Comparison of ENCODE assay signal across 12 mouse cellular contexts in the genomic region with DNA sequence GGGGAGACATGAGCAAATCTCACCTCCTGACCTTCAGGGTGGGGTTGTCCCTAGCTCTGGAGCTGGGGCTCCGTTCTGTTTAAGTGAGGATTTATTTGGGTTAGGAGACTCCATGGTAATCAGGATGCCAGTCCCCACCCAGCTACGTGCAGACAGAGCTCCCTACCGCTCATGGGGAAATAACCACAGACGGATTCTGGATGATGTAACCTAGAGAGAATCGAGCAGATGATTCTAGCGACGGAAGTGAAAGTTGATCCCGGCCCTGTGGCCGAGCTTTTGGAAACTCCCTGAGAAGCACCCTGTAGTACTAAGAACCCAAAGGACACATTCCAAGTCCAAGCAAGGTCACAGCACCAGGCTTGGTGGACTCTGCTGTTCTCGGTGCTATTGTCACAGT. TPM values are rescaled to one million over a fixed set of nuclear protein-coding genes. Genes with fewer than 3 reads are reported as not detected.
DNase-seq lines count a peak whose midpoint lies in the region; ATAC-seq and TF ChIP-seq lines count a peak whose summit lies in the region.
"Had no signal": no experiment of that assay in that cellular context is flagged by ENCODE, and none has a peak within 500 bp of the region (broad histone marks: within the 10 kb centered on the region; RNA-seq: fewer than 3 reads in every experiment).

No protein-coding gene starts in this region.

- H3K9me3 ChIP-seq in kidney, embryonic 15.5 days (replicated peaks): no peaks in the 10 kb centered on the region
- H3K9me3 ChIP-seq in CH12.LX (replicated peaks; ENCODE audit: low read length): no peaks in the 10 kb centered on the region
- H3K9me3 ChIP-seq: liver, embryonic 12.5 days; neural tube, embryonic 12.5 days had no signal

- no peaks in the 10 kb centered on the region for H3K27me3 ChIP-seq in kidney, adult 2 months (replicated peaks; ENCODE audit: control insufficient read depth, insufficient read depth, low read length)
- H3K27me3 ChIP-seq in kidney, embryonic 15.5 days: no peaks in the 10 kb centered on the region
- H3K27me3 ChIP-seq in CH12.LX (replicated peaks): no peaks in the 10 kb centered on the region
- H3K27me3 ChIP-seq: liver, embryonic 12.5 days; neural tube, embryonic 12.5 days had no signal

- 0 out of 2 replicates have a peak overlapping the region, but pooled peaks have one; percentile 3 for H3K27ac ChIP-seq in kidney, adult 2 months (ENCODE audit: insufficient read depth, low read depth, low read length)
- no peak overlapping the region for H3K27ac ChIP-seq in kidney, embryonic 15.5 days
- peak overlapping the region; percentile 90 for H3K27ac ChIP-seq in CH12.LX (ENCODE audit: insufficient read depth, low read depth)
- peak overlapping the region; percentile 28; the same call in 1 of the 2 replicates for H3K27ac ChIP-seq in cortical plate, adult 2 months (ENCODE audit: insufficient read depth, low read length)
- H3K27ac ChIP-seq: liver, embryonic 12.5 days; neural tube, embryonic 12.5 days had no signal

- no peak overlapping the region for H3K4me2 ChIP-seq in kidney, embryonic 15.5 days
- H3K4me2 ChIP-seq in CH12.LX (ENCODE audit: insufficient read depth, low read depth, poor library complexity, severe bottlenecking): peak overlapping the region; percentile 61
- H3K4me2 ChIP-seq: liver, embryonic 12.5 days; neural tube, embryonic 12.5 days had no signal

- 48% methylated on average over 10 of the region's 10 CpGs for WGBS in kidney, adult 2 months
- WGBS in kidney, embryonic 15.5 days: 64% methylated on average over 10 of the region's 10 CpGs

- dilution Hi-C loops in CH12.LX (cut with MboI; ENCODE audit: extremely low pct_ligation_motif_present, extremely low pct_unique_long_range_greater_than_20kb, low sequenced_read_pairs): no loop called here

- no peak for TF ChIP-seq POLR2A in kidney, adult 2 months (IDR thresholded peaks at IDR 0.05; ENCODE audit: low read depth, low read length)
- TF ChIP-seq POLR2A in CH12.LX (IDR thresholded peaks at IDR 0.05; ENCODE audit: low read depth, low read length): no peak
- no peak for TF ChIP-seq POLR2A in cortical plate, adult 2 months (IDR thresholded peaks at IDR 0.05; ENCODE audit: extremely low read depth, insufficient read depth, low read length)

- TF ChIP-seq EP300 in CH12.LX (IDR thresholded peaks at IDR 0.05; ENCODE audit: low read length): peak; percentile 95

- DNase-seq in kidney, adult 2 months: peak; percentile 30
- DNase-seq in CH12.LX (ENCODE audit: extremely low read depth): peak; percentile 92
- peak; percentile 41 for DNase-seq in lung, postnatal 25 days (ENCODE audit: low spot score)
- DNase-seq in right cerebral cortex, adult 2 months (ENCODE audit: low spot score in 2 of 2): no peak
- DNase-seq in cerebellum, adult 11-12 months: no peak

- no peaks in the 10 kb centered on the region for H3K79me2 ChIP-seq in CH12.LX (replicated peaks; ENCODE audit: control insufficient read depth, extremely low read depth, insufficient read depth, poor library complexity, severe bottlenecking)

- no peaks in the 10 kb centered on the region for H3K4me1 ChIP-seq in kidney, adult 2 months (ENCODE audit: control insufficient read depth, insufficient read depth, low read length)
- H3K4me1 ChIP-seq in kidney, embryonic 15.5 days: no peaks in the 10 kb centered on the region
- H3K4me1 ChIP-seq in CH12.LX (ENCODE audit: control insufficient read depth in 1 of 2, insufficient read depth in 2 of 2): peaks cover 35 to 72% of the 10 kb centered on the region in 2 experiments
- H3K4me1 ChIP-seq in cortical plate, adult 2 months (ENCODE audit: control insufficient read depth, insufficient read depth, low read length): no peaks in the 10 kb centered on the region
- H3K4me1 ChIP-seq: liver, embryonic 12.5 days; neural tube, embryonic 12.5 days had no signal

- no peak overlapping the region for H3K4me3 ChIP-seq in kidney, adult 2 months (ENCODE audit: insufficient read depth, low read depth, low read length)
- H3K4me3 ChIP-seq in kidney, embryonic 15.5 days (replicated peaks): no peak overlapping the region
- peak overlapping the region in 1 of 3 experiments; percentile 22 for H3K4me3 ChIP-seq in CH12.LX (replicated peaks in 1 of 3; ENCODE audit: low read depth in 2 of 3, low read length in 2 of 3, poor library complexity in 1 of 3)
- H3K4me3 ChIP-seq in cortical plate, adult 2 months (ENCODE audit: insufficient read depth, low read length): no peak overlapping the region
- H3K4me3 ChIP-seq: erythroblast, embryonic 14.5 days; liver, embryonic 12.5 days; neural tube, embryonic 12.5 days had no signal

- no peak for TF ChIP-seq CTCF in kidney, adult 2 months (conservative IDR thresholded peaks at IDR 0.05; ENCODE audit: insufficient read depth, insufficient read length, low read depth, low read length)
- TF ChIP-seq CTCF in CH12.LX (conservative IDR thresholded peaks at IDR 0.05 in 1 of 2, IDR thresholded peaks at IDR 0.05 in 1 of 2; ENCODE audit: low read depth in 2 of 2, low read length in 2 of 2): no peak
- no peak for TF ChIP-seq CTCF in cortical plate, adult 2 months (IDR thresholded peaks at IDR 0.05; ENCODE audit: extremely low read depth, insufficient read depth, low read length)

- TF ChIP-seq RAD21 in CH12.LX (IDR thresholded peaks at IDR 0.05; ENCODE audit: low read depth, low read length): peak; percentile 34

- no peak for ATAC-seq in kidney, embryonic 15.5 days (replicated peaks; ENCODE audit: low FRiP score)
- ATAC-seq in erythroblast, adult 5-6 weeks (replicated peaks; ENCODE audit: low FRiP score, poor library complexity, severe bottlenecking): no peak
- ATAC-seq: hindbrain, embryonic 16.5 days; liver, embryonic 12.5 days had no signal

- in situ Hi-C loops in CH12.LX (cut with MboI; ENCODE audit: low pct_ligation_motif_present, low pct_unique_long_range_greater_than_20kb, low sequenced_read_pairs): no loop called here

- no peak overlapping the region for H3K9ac ChIP-seq in kidney, embryonic 15.5 days
- peak overlapping the region; percentile 42 for H3K9ac ChIP-seq in CH12.LX (ENCODE audit: insufficient read depth, low read depth)
- H3K9ac ChIP-seq: liver, embryonic 12.5 days; neural tube, embryonic 12.5 days had no signal

- no peaks in the 10 kb centered on the region for H3K36me3 ChIP-seq in kidney, adult 2 months (ENCODE audit: control insufficient read depth, insufficient read depth, low read length)
- no peaks in the 10 kb centered on the region for H3K36me3 ChIP-seq in kidney, embryonic 15.5 days
- no peaks in the 10 kb centered on the region for H3K36me3 ChIP-seq in CH12.LX (replicated peaks in 1 of 2; ENCODE audit: control insufficient read depth in 1 of 2, insufficient read depth in 1 of 2, low read length in 1 of 2)
- H3K36me3 ChIP-seq: liver, embryonic 12.5 days; neural tube, embryonic 12.5 days had no signal

TF ChIP-seq in CH12.LX, 34 proteins besides CTCF, POLR2A, EP300 and RAD21 (continues in another document):
- TF ChIP-seq SIN3A (IDR thresholded peaks at IDR 0.05; ENCODE audit: low read length): peak; percentile 85; the same call in 1 of the 2 replicates
- peak; percentile 44; the same call in 1 of the 2 replicates for TF ChIP-seq NELFE (IDR thresholded peaks at IDR 0.05; ENCODE audit: low read depth, low read length)
- TF ChIP-seq MAZ (IDR thresholded peaks at IDR 0.05; ENCODE audit: low read depth, low read length): peak; percentile 40
- TF ChIP-seq IRF4 (IDR thresholded peaks at IDR 0.05; ENCODE audit: low read depth, low read length): peak; percentile 97
- peak; percentile 42 for TF ChIP-seq HCFC1 (IDR thresholded peaks at IDR 0.05; ENCODE audit: low read depth, low read length)
- TF ChIP-seq NRF1 (IDR thresholded peaks at IDR 0.05; ENCODE audit: low read depth, low read length): no peak
- TF ChIP-seq SMC3 (IDR thresholded peaks at IDR 0.05; ENCODE audit: low read depth, low read length): peak; percentile 31; the same call in 1 of the 2 replicates
- TF ChIP-seq JUND (conservative IDR thresholded peaks at IDR 0.05; ENCODE audit: low read depth, low read length): 0 out of 2 replicates have a peak, but pooled peaks have one; percentile 35
- TF ChIP-seq TBP (conservative IDR thresholded peaks at IDR 0.05; ENCODE audit: low read depth, low read length): peak; percentile 90
- peak; percentile 18; the same call in 1 of the 2 replicates for TF ChIP-seq ZNF384 (IDR thresholded peaks at IDR 0.05; ENCODE audit: low read depth, low read length)
- peak; percentile 90 for TF ChIP-seq MEF2A (IDR thresholded peaks at IDR 0.05; ENCODE audit: borderline replicate concordance, low read depth, low read length)
- TF ChIP-seq ZC3H11A (IDR thresholded peaks at IDR 0.05; ENCODE audit: low read depth, low read length): no peak
- peak; percentile 86 for TF ChIP-seq TCF12 (IDR thresholded peaks at IDR 0.05; ENCODE audit: low read depth, low read length)
- TF ChIP-seq CHD1 (IDR thresholded peaks at IDR 0.05; ENCODE audit: low read depth, low read length): no peak; the same call in 1 of the 2 replicates
- TF ChIP-seq ETS1 (conservative IDR thresholded peaks at IDR 0.05; ENCODE audit: low read depth, low read length): peak; percentile 98
- peak; percentile 85 for TF ChIP-seq BHLHE40 (IDR thresholded peaks at IDR 0.05; ENCODE audit: low read depth, low read length)
- peak; percentile 55; the same call in 1 of the 2 replicates for TF ChIP-seq CHD2 (IDR thresholded peaks at IDR 0.05; ENCODE audit: low read length)
- no peak for TF ChIP-seq POLR2AphosphoS2 (IDR thresholded peaks at IDR 0.05; ENCODE audit: low read depth, low read length)
- TF ChIP-seq ZMIZ1 (IDR thresholded peaks at IDR 0.05; ENCODE audit: low read depth, low read length): peak; percentile 63; the same call in 1 of the 2 replicates
- TF ChIP-seq MYC (IDR thresholded peaks at IDR 0.05; ENCODE audit: low read depth, low read length): peak; percentile 24; the same call in 1 of the 2 replicates
- TF ChIP-seq MXI1 (IDR thresholded peaks at IDR 0.05; ENCODE audit: low read depth, low read length): peak; percentile 60; the same call in 1 of the 2 replicates
- no peak for TF ChIP-seq ZKSCAN1 (IDR thresholded peaks at IDR 0.05; ENCODE audit: borderline replicate concordance, low read depth, low read length)
- no peak for TF ChIP-seq E2F4 (IDR thresholded peaks at IDR 0.05; ENCODE audit: insufficient replicate concordance, low read depth, low read length)

RNA-seq across cellular contexts. Expression of gene Rbpj, which starts 43.5 kb away (rescaled TPM):
- 13.4 and 13.6 TPM in 2 replicates for polyA plus RNA-seq in kidney, adult 2 months (2012; rRNA removed)
- 33.1 and 36.7 TPM in 2 replicates for polyA plus RNA-seq in kidney, embryonic 15.5 days (2015; fragmentation: Nextera tagmentation; extraction: Ambion mirVana)
- total RNA-seq in CH12.LX (2012; rRNA removed) (34.4 and 40.5 TPM in 2 replicates), CH12.LX (2014; rRNA removed) (62.8 and 65.0 TPM in 2 replicates)
- polyA plus RNA-seq in CH12.LX (2012; ENCODE audit: insufficient read length, low read depth): 58.3 and 61.3 TPM in 2 replicates
- 22.1 and 22.3 TPM in 2 replicates for polyA plus RNA-seq in cortical plate, adult 2 months (2012; rRNA removed)
- 13.4 and 15.2 TPM in 2 replicates for total RNA-seq in erythroblast, adult 5-6 weeks (2015; ENCODE audit: low replicate concordance)
- total RNA-seq in erythroblast, adult 5-6 weeks (2017; ENCODE audit: low replicate concordance): 9.6 and 10.0 TPM in 2 replicates

Comparison
In these comparisons a context has a peak if more than half of its experiments do, and no peak if none do; other contexts are left out.
1. DNase-seq: peak in kidney, adult 2 months (single experiment), CH12.LX (single experiment) and lung, postnatal 25 days (single experiment); none in right cerebral cortex, adult 2 months (0 of 2) and cerebellum, adult 11-12 months (single experiment).